Mouse (Mus musculus) neural tube, embryonic 13.5 days (tissue): Measurements from ENCODE around the gene Olfr533. TPM values are rescaled to one million over a fixed set of nuclear protein-coding genes. Genes with fewer than 3 reads are reported as not detected.
"Not testable (repeated sequence)": the region's sequence is repeated elsewhere in the genome, so short reads cannot be mapped to it uniquely, and the experiment has no call there.

ENCODE experiments used
- ATAC-seq: fragments of 200-750 bp; cut with Nextera tagmentation; 2 replicates; pipeline ENCODE4 v1.8.0; 2017; ENCODE audit warnings: low read depth, mild to moderate bottlenecking, moderate TSS enrichment, moderate library complexity
- H3K27ac ChIP-seq: fragments of 300-500 bp; sonication (generic); replicated peaks from 2 replicates; pipeline ENCODE4 v1.5.1; 2015; ENCODE audit warnings: moderate library complexity, mild to moderate bottlenecking, inconsistent platforms
- H3K27me3 ChIP-seq: fragments of 300-500 bp; sonication (generic); 2 replicates; pipeline ENCODE4 v1.6.1; 2015; ENCODE audit warnings: mild to moderate bottlenecking, inconsistent platforms
- H3K36me3 ChIP-seq: fragments of 300-500 bp; sonication (generic); 2 replicates; pipeline ENCODE4 v1.6.1; 2015; ENCODE audit warnings: mild to moderate bottlenecking, inconsistent platforms
- H3K4me1 ChIP-seq: fragments of 300-500 bp; sonication (generic); replicated peaks from 2 replicates; pipeline ENCODE4 v1.6.1; 2015; ENCODE audit warnings: inconsistent platforms
- H3K4me2 ChIP-seq: fragments of 300-500 bp; sonication (generic); 2 replicates; pipeline ENCODE4 v1.6.1; 2015; ENCODE audit warnings: inconsistent platforms, mild to moderate bottlenecking, moderate library complexity
- H3K4me3 ChIP-seq: fragments of 300-500 bp; sonication (generic); 2 replicates; pipeline ENCODE4 v1.5.1; 2015; ENCODE audit warnings: mild to moderate bottlenecking, inconsistent platforms
- H3K9ac ChIP-seq: fragments of 300-500 bp; sonication (generic); 2 replicates; pipeline ENCODE4 v1.6.1; 2015; ENCODE audit warnings: moderate library complexity, mild to moderate bottlenecking, inconsistent platforms
- H3K9me3 ChIP-seq: fragments of 300-500 bp; sonication (generic); 2 replicates; pipeline ENCODE4 v1.6.1; 2016; ENCODE audit warnings: inconsistent platforms
- WGBS: fragments of 180-500 bp; shearing (Covaris S2); methylation state at CpG from one replicate; pipeline ENCODE4 v1.1.7; 2015; 5-methylcytosine and 5-hydroxymethylcytosine counted together
- polyA plus RNA-seq: library from polyadenylated mRNA; unstranded; fragments of >200 nt; fragmentation: Nextera tagmentation; extraction: Ambion mirVana; gene quantifications from 2 replicates; pipeline ENCODE4 v1.2.1, GENCODE M21; 2015

The Olfr533 gene
- not detected in 2 replicates for polyA plus RNA-seq

DNA sequence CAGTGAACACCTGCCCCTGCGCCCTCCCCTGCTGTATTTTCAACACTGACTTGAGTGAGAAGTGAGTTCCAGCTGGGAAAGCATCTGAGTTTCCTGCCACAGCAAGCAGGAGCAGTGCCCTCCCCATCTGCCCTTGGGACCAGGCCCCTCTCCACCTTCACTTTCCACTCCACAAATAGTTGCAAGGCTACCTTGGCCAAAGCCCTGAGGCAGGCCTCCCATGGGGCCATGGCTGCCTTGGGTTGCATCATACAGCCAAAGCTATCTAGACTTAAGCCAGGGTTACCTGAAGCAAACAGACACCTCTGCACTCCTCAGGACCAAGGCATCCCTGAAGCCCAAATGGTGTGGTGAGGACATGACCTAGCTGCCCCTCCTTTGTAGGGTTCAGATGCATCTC lies at the start of gene Olfr533:
Gene Olfr533 (plus strand): TSS at position 301 of the 400 bp plus-strand sequence.
- H3K9me3 ChIP-seq, H3K27me3 ChIP-seq, H3K4me2 ChIP-seq, H3K9ac ChIP-seq, ATAC-seq, H3K4me1 ChIP-seq, H3K27ac ChIP-seq, H3K36me3 ChIP-seq, H3K4me3 ChIP-seq: not testable (repeated sequence)
- 80% methylated on average over 1 of the region's 1 CpGs for WGBS

DNA sequence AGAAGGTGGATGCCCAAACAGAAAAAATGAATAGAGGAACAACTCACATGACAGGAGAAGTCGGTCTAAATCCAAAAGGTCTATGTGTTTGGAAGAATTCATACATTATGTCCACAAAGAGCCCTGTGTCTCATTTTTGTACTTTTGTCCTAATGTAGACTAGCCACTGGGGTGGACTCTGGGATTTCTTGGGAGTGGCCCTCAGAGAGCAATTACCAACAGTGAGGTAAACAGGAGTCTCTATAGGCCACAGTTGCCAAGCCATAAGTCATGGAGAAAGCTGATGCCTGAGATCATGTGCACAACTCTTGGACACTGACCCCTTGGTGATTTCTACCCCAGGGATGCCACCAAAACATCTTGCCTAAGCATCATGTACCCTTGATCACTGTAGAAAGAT lies 41.6 kb upstream of the Olfr533 start, which contains the start of gene Olfr532:
Gene Olfr532 (minus strand): TSS at position 101 of the 400 bp plus-strand sequence.
- H3K9ac ChIP-seq, result no peak within 1 kb of the TSS
- no peaks in the 10 kb centered on the region for H3K36me3 ChIP-seq
- no peaks in the 10 kb centered on the region for H3K4me1 ChIP-seq
- H3K4me2 ChIP-seq, result no peak within 1 kb of the TSS
- H3K27me3 ChIP-seq, result no peaks in the 10 kb centered on the region
- no peak for ATAC-seq
- H3K9me3 ChIP-seq, result no peaks in the 10 kb centered on the region
- H3K4me3 ChIP-seq, result no peak within 1 kb of the TSS
- no peak within 1 kb of the TSS for H3K27ac ChIP-seq
- WGBS, result 90% methylated on average over 1 of the region's 1 CpGs

DNA sequence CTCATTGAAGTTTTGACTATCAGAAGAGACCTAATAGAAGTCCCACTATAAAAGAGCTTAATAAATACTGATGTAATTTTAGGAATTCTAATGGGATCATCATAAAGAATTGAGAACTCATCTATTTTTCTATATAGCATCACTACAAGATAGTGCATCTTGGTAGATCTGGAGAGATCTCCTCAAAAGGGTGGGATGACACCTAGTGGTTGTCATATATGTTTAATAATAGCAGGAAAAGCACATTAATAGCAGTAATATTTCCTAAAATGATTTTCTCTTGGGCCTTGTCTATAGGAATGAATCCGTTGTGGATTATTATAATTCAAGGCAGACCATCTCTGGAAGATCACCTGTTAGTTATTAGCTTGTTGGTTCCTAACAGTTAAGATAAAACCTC lies 20.0 kb upstream of the Olfr533 start:
- Histone ChIP-seq H3K27ac (no peak overlapping the region), H3K4me3 (no peak overlapping the region), H3K4me2 (no peak overlapping the region), H3K9ac (no peak overlapping the region), H3K4me1 (no peaks in the 10 kb centered on the region), H3K36me3 (no peaks in the 10 kb centered on the region), H3K9me3 (no peaks in the 10 kb centered on the region), H3K27me3 (no peaks in the 10 kb centered on the region)
- ATAC-seq, result no peak
- WGBS, result 91% methylated on average over 1 of the region's 1 CpGs

DNA sequence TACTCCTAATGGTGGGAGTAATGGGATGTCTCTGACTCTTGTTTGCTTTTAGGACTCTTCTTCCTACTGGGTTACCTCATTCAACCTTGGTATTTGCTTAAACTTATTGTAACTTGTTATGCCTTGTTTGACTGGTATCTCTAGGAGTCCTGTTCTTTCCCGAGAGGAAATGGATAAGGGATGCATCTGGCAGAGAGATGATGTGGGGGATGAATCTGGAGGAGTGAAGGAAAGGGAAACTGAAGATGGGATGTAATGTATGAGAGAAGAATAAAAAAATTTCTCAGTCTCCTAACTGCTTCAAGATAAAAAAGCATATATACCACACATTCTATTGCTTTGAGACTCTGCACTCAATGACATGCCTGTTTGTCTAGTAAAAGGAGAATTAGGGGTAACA lies 14.7 kb downstream of the Olfr533 start:
- Histone ChIP-seq H3K36me3 (no peaks in the 10 kb centered on the region), H3K27me3 (no peaks in the 10 kb centered on the region), H3K4me3 (no peak overlapping the region), H3K4me2 (no peak overlapping the region), H3K9me3 (peaks cover 8% of the 10 kb centered on the region; the same call in 1 of the 2 replicates), H3K4me1 (no peaks in the 10 kb centered on the region), H3K27ac (no peak overlapping the region), H3K9ac (no peak overlapping the region)
- WGBS, result 81% methylated on average over 1 of the region's 1 CpGs
- no peak for ATAC-seq

DNA sequence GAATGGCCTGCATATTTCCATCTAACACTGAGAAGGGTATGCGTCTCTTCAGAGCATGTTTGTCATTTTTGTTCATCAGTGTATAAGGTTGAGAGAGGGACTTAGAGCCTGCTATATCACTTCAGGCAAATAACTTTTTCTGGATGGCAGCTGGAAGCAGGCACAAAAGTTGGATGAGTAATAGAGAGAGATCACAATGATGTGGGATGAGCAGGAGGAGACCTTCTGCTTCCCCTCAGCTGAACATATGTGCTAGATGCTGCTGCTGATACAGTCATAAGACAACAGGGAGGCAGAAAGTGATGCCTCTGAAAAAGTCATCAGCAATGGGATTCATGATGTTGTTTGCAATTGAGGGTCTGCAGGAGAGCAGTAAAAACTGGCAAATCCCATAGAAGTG lies 15.6 kb downstream of the Olfr533 start:
- no peak overlapping the region for H3K27ac ChIP-seq
- H3K4me3 ChIP-seq, result no peak overlapping the region
- no peak for ATAC-seq
- H3K4me1 ChIP-seq, result no peaks in the 10 kb centered on the region
- H3K9me3 ChIP-seq, result peaks cover 8% of the 10 kb centered on the region; the same call in 1 of the 2 replicates
- no peaks in the 10 kb centered on the region for H3K27me3 ChIP-seq
- no peak overlapping the region for H3K9ac ChIP-seq
- no peaks in the 10 kb centered on the region for H3K36me3 ChIP-seq
- WGBS, result 83% methylated on average over 1 of the region's 1 CpGs
- H3K4me2 ChIP-seq, result no peak overlapping the region

DNA sequence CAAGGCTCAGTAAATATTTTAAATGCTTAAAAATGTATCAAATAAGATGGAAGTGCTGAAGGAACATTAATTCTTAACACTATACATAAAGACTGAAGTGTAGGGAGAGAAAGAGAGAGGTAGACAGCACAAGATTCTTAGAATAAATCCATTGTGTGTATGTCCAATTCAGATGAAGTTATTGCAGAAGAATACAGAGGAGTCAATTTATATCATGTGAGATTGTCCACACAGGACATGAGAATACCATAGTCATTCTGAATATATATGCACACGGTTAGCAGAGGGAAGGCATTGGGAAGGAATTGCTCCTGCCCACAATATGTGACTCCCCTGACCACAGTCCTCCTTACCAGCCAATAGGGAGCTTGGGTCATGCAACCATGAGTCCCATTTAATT lies 20.7 kb downstream of the Olfr533 start, which contains the start of gene Olfr535:
Gene Olfr535 (plus strand): TSS at position 301 of the 400 bp plus-strand sequence.
- Histone ChIP-seq H3K9me3 (no peaks in the 10 kb centered on the region), H3K4me3 (no peak within 1 kb of the TSS), H3K4me1 (no peaks in the 10 kb centered on the region), H3K4me2 (no peak within 1 kb of the TSS), H3K9ac (no peak within 1 kb of the TSS), H3K36me3 (no peaks in the 10 kb centered on the region), H3K27ac (no peak within 1 kb of the TSS), H3K27me3 (no peaks in the 10 kb centered on the region)
- 91% methylated on average over 1 of the region's 1 CpGs for WGBS
- ATAC-seq, result no peak

DNA sequence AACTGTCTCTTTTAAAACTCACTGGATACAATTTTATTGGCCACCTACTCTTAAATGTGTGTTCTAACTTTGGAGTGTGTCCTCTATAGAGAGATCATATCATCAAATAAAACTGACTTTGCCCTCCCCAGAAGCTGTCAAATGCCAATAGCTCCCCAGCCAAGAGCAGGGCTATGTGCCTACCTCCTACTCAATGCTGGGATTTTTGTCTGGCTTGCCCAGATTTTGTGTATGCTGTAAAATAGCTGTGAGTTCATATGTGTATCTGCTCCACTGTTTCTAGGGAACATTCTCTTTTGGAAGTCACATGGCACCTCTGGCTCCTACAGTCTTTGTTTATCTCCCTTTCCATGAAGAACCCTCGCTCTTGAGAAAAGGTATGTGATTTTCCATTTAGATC lies 25.8 kb downstream of the Olfr533 start:
- ATAC-seq, result no peak
- Histone ChIP-seq H3K27me3 (no peaks in the 10 kb centered on the region), H3K4me2 (no peak overlapping the region), H3K36me3 (no peaks in the 10 kb centered on the region), H3K4me1 (no peaks in the 10 kb centered on the region), H3K27ac (no peak overlapping the region), H3K4me3 (no peak overlapping the region), H3K9ac (no peak overlapping the region), H3K9me3 (no peaks in the 10 kb centered on the region)
- WGBS, result 93% methylated on average over 1 of the region's 1 CpGs

DNA sequence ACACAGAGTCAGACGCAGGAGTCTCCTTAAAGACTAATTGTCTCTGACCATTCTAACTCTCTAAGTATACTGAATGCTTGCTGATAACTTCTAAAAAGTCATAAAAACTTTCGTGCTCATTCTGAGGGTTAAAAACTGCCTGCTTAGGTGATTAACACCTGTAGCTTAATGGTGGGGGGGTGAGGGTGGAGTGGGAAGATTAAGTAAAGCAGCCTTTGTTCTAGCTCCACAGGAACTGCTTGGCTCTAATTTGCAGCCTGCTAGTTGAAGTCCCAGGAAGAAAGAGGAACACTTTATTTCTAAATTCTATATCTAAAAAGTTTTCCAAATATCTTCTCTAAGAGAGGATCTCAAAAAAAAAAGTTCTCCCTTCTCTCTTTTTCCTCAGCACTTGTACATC lies 31.1 kb downstream of the Olfr533 start:
- Histone ChIP-seq H3K9ac (no peak overlapping the region), H3K4me1 (no peaks in the 10 kb centered on the region), H3K27ac (no peak overlapping the region), H3K36me3 (no peaks in the 10 kb centered on the region), H3K27me3 (no peaks in the 10 kb centered on the region), H3K4me2 (no peak overlapping the region), H3K9me3 (no peaks in the 10 kb centered on the region), H3K4me3 (no peak overlapping the region)
- WGBS, result 4% methylated on average over 2 of the region's 2 CpGs
- no peak for ATAC-seq

DNA sequence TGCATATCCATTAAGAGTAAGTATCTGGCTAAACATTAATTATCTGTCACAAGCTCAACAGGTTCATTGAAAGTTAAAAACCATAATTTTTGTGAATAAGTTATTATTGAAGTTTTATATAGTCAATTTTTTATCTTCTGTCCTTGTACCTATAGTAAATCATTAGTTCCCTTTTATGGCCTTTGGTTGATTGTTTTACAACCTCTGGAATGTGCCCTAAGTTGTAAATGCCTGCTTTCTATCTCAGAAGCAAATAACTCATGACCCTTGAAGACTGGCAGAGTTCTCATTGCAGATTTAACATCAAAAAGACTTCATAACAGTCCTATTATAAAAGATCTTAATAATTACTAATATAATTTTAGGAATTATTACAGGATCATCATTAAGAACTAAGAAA lies 31.5 kb downstream of the Olfr533 start:
- Histone ChIP-seq H3K9me3 (no peaks in the 10 kb centered on the region), H3K4me3 (no peak overlapping the region), H3K9ac (no peak overlapping the region), H3K27me3 (no peaks in the 10 kb centered on the region), H3K27ac (no peak overlapping the region), H3K36me3 (no peaks in the 10 kb centered on the region), H3K4me1 (no peaks in the 10 kb centered on the region), H3K4me2 (no peak overlapping the region)
- no peak for ATAC-seq

DNA sequence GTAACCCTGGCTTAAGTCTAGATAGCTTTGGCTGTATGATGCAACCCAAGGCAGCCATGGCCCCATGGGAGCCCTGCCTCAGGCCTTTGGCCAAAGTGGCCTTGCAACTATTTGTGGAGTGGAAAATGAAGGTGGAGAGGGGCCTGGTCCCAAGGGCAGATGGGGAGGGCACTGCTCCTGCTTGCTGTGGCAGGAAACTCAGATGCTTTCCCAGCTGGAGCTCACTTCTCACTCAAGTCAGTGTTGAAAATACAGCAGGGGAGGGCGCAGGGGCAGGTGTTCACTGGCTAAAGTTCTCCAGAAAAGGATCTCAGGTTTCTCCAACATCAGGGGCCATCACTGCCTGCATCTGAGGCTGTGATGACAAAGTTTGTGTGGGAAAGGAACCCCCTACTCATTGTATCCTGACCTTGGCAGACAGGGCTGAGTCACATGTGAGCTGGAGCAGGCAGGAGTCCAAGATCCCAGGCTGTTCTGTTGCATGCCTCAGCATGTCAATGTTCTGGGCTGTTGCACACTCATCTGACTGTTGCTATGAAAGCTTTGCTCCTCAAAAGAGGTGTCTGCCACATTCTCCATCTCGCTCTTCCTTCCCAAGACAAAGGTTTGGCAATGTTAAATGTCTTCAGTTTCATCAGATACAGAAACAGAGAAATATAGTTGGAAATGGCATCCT lies 44.3 kb downstream of the Olfr533 start, which contains the start of gene Olfr536:
Gene Olfr536 (minus strand): TSS at position 51 of the 676 bp plus-strand sequence.
- H3K27me3 ChIP-seq, result not testable (repeated sequence)
- 80% methylated on average over 1 of the region's 2 CpGs for WGBS

More for the DNA sequence above, 44.3 kb downstream of the Olfr533 start, which contains the start of gene Olfr536:
- H3K4me2 ChIP-seq, H3K4me1 ChIP-seq, H3K9me3 ChIP-seq, ATAC-seq, H3K36me3 ChIP-seq, H3K9ac ChIP-seq, H3K4me3 ChIP-seq, H3K27ac ChIP-seq: not testable (repeated sequence)

Other genes starting within 250 kb of the Olfr533 start
- gene Cd163l1, start 245.1 kb upstream of the Olfr533 start, polyA plus RNA-seq, result not detected in 2 replicates
- gene 5830411N06Rik, start 216.1 kb upstream of the Olfr533 start, polyA plus RNA-seq, result not detected in 2 replicates
- not detected in 2 replicates for gene Olfr525, start 142.5 kb upstream of the Olfr533 start, polyA plus RNA-seq
- not detected in 2 replicates for gene Olfr527, start 129.4 kb upstream of the Olfr533 start, polyA plus RNA-seq
- not detected in 2 replicates for gene Olfr60, start 101.7 kb upstream of the Olfr533 start, polyA plus RNA-seq
- gene Olfr530, start 87.0 kb upstream of the Olfr533 start, polyA plus RNA-seq, result not detected in 2 replicates
- not detected in 2 replicates for gene Olfr531, start 60.5 kb upstream of the Olfr533 start, polyA plus RNA-seq
- not detected in 2 replicates for gene Olfr532, start 41.7 kb upstream of the Olfr533 start, polyA plus RNA-seq
- gene Olfr535, start 20.8 kb downstream of the Olfr533 start, polyA plus RNA-seq, result not detected in 2 replicates
- gene Olfr536, start 44.0 kb downstream of the Olfr533 start, polyA plus RNA-seq, result not detected in 2 replicates
- gene Olfr538, start 104.5 kb downstream of the Olfr533 start, polyA plus RNA-seq, result not detected in 2 replicates
- gene Olfr46, start 137.9 kb downstream of the Olfr533 start, polyA plus RNA-seq, result not detected in 2 replicates
- not detected in 2 replicates for gene Olfr61, start 165.6 kb downstream of the Olfr533 start, polyA plus RNA-seq
- not detected in 2 replicates for gene Olfr53, start 183.1 kb downstream of the Olfr533 start, polyA plus RNA-seq
- 0.07 TPM in 1 of 2 replicates, not detected in the other for gene Olfr539, start 196.6 kb downstream of the Olfr533 start, polyA plus RNA-seq
- not detected in 2 replicates for gene Olfr45, start 218.6 kb downstream of the Olfr533 start, polyA plus RNA-seq
- gene Olfr541, start 233.9 kb downstream of the Olfr533 start, polyA plus RNA-seq, result not detected in 2 replicates